Mouse (Mus musculus) lung, postnatal 4 days (tissue): Measurements from ENCODE around the gene Gm36864.
A peak's percentile ranks its signal among the peaks of the same experiment; 100 is the strongest.
"Not testable (repeated sequence)": the region's sequence is repeated elsewhere in the genome, so short reads cannot be mapped to it uniquely, and the experiment has no call there.

Source experiments
- DNase-seq, 2 experiments: peaks; one replicate each; pipeline ENCODE4 v3.0.0; 2021

The Gm36864 gene

GRCm38 (mm10) chr7:44235909-44236308 is at the start of gene Gm36864:
Gm36864 (plus strand) TSS chr7:44236177.
- no peak for DNase-seq

GRCm38 (mm10) chr7:44186516-44186915 is 49.5 kb upstream of the Gm36864 start:
- DNase-seq, result not testable (repeated sequence)

GRCm38 (mm10) chr7:44187936-44188335 is 48.0 kb upstream of the Gm36864 start, which contains the start of gene Klk1b24:
Klk1b24 (plus strand) TSS chr7:44188236.
- not testable (repeated sequence) for DNase-seq

GRCm38 (mm10) chr7:44193466-44193865 is 42.5 kb upstream of the Gm36864 start:
- not testable (repeated sequence) for DNase-seq

- no peak for DNase-seq
Observed at GRCm38 (mm10) chr7:44197891-44198290, 38.1 kb upstream of the Gm36864 start, which contains the start of gene Klk1b3. Klk1b3 (plus strand) TSS chr7:44198191.

GRCm38 (mm10) chr7:44207135-44207534 is 28.8 kb upstream of the Gm36864 start, which contains the start of gene Klk1b4:
Klk1b4 (plus strand) TSS chr7:44207435.
- DNase-seq, result not testable (repeated sequence)

- no peak for DNase-seq
Observed at GRCm38 (mm10) chr7:44208307-44208706, 27.7 kb upstream of the Gm36864 start.

GRCm38 (mm10) chr7:44215645-44216044 is 20.3 kb upstream of the Gm36864 start, which contains the start of gene Klk1b5:
Klk1b5 (plus strand) TSS chr7:44215945.
- DNase-seq, result no peak

- DNase-seq, result not testable (repeated sequence)
Observed at GRCm38 (mm10) chr7:44221601-44222000, 14.4 kb upstream of the Gm36864 start.

GRCm38 (mm10) chr7:44222335-44222734 is 13.6 kb upstream of the Gm36864 start:
- DNase-seq, result not testable (repeated sequence)

- no peak for DNase-seq
Observed at GRCm38 (mm10) chr7:44225076-44225475, 10.9 kb upstream of the Gm36864 start, which contains the start of gene Klk1. Klk1 (plus strand) TSS chr7:44225360.

- no peak for DNase-seq
Observed at GRCm38 (mm10) chr7:44239913-44240312, 3.9 kb downstream of the Gm36864 start.

GRCm38 (mm10) chr7:44240712-44241111 is 4.7 kb downstream of the Gm36864 start:
- DNase-seq, result no peak

- no peak for DNase-seq
Observed at GRCm38 (mm10) chr7:44241163-44241562, 5.2 kb downstream of the Gm36864 start.

- DNase-seq, result no peak
Observed at GRCm38 (mm10) chr7:44244080-44244479, 8.1 kb downstream of the Gm36864 start.

- peak; percentile 92 to 94 for DNase-seq
Observed at GRCm38 (mm10) chr7:44246055-44246983, 10.3 kb downstream of the Gm36864 start, which contains the start of the genes 1700028J19Rik and 2410002F23Rik. 1700028J19Rik (minus strand) TSS chr7:44246695. 2410002F23Rik (plus strand) TSS chr7:44246722.

GRCm38 (mm10) chr7:44246984-44247470 is 11.1 kb downstream of the Gm36864 start:
- no peak for DNase-seq

- DNase-seq, result no peak
Observed at GRCm38 (mm10) chr7:44247971-44248370, 12.0 kb downstream of the Gm36864 start.

- no peak for DNase-seq
Observed at GRCm38 (mm10) chr7:44249248-44249647, 13.3 kb downstream of the Gm36864 start.

GRCm38 (mm10) chr7:44250732-44251275 is 14.8 kb downstream of the Gm36864 start:
- not testable (repeated sequence) for DNase-seq

- DNase-seq, result no peak
Observed at GRCm38 (mm10) chr7:44253023-44253616, 17.1 kb downstream of the Gm36864 start.

GRCm38 (mm10) chr7:44254930-44255329 is 19.0 kb downstream of the Gm36864 start:
- DNase-seq, result no peak

- no peak for DNase-seq
Observed at GRCm38 (mm10) chr7:44257278-44257677, 21.3 kb downstream of the Gm36864 start, which contains the start of gene Acp4. Acp4 (minus strand) TSS chr7:44257378.
